Mouse (Mus musculus) megakaryocyte, embryonic 14.5 days (primary cell): ENCODE measurements at regions not wholly inside any gene's neighbourhood (a gene's known extent, or its start where the extent isn't known, plus 50 kb on each side); places are given as distances from the start of the nearest gene placed in this dataset.

Experiments
- FLI1 ChIP-seq: IDR thresholded peaks from 2 replicates; pipeline ENCODE4 v1.6.1; 2012; ENCODE audit warnings: low read length, inconsistent platforms, mixed read lengths
- GATA1 ChIP-seq: IDR thresholded peaks from 3 replicates; pipeline ENCODE4 v1.6.1; 2012; ENCODE audit warnings: mixed read lengths, low read length, inconsistent platforms, borderline replicate concordance

DNA sequence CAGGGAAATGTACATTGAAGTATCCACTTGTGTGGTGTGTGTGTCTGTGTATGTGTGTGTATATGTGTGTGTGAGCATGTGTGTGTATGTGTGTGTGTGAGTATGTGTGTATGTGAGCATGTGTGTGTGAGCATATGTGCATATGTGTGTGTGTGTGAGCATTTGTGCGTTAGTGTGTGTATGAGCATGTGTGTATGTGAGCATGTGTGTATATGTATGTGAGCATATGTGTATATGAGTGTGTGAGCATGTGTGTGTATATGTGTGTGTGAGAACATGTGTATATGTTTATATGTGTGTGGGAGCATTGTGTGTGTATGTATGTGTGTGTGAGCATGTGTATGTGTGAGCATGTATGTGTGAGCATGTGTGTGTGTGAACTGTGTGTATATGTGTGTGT is 123.5 kb downstream of the Nuak1 start:
- no peak for TF ChIP-seq GATA1
- TF ChIP-seq FLI1, result no peak
